Mouse (Mus musculus) thymus, postnatal 10 days (tissue): ENCODE data around the gene Zdhhc19.

ENCODE experiments used
- DNase-seq, 2 experiments: peaks; one replicate each; pipeline ENCODE4 v3.0.0; 2021; ENCODE audit warnings: low spot score in 2 of 2

Zdhhc19 gene

DNA sequence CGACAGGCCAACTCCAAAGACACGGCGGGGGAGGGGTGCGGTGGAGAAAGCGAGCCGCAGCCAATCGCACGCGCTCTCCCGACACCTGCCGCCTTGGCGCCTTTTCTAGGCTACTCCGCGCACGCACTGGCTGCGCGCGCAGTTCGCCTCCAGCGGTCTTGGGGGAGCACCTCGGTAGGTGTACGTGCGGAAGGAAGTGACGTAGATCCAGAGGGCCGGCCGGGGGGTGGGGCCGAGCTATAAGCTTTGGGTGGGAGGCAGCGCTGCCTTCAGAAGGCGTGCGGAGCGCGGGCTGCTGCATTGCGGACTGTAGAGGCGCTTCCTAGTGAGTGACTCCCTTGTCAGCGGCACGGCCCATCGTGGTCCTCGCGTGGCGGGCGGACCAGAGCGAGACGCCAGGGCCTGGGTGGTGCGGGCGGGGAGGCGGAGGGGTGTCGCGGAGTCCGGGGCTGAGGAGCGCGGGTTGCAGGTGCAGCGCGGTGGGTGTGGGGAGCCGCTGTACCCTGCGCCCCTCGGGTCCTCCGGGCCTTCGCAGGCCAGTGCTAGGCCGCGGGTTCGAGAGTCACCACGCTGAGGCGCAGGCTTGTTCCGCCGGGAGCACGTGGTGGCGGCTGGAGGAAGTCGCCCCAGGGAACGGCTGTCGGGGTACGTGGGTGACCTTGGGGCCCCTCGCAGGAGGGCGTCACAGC, 112.8 kb downstream of the Zdhhc19 start, which contains the start of gene Tfrc:
Tfrc (plus strand) TSS at position 209 of the 689 bp plus-strand sequence.
- peak; percentile 98 to 99 for DNase-seq

DNA sequence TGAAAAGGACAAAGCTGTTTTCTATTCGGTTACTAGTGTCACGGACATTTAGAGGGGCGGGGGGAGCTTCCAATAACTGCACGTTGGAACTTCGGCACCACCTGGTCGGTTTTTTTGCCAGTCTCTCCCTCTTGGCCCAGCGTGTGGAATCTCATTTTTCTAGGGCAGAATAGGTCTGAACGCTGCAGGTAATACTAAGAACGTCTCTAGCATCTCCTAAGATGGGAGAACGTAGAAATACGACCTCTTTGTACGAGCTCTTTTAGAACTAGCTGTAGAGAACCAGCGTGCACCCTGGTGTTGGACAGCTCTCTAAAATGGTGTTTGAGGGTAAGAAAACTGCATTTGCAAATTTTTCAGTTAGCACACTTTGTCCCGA, 113.3 kb downstream of the Zdhhc19 start:
- DNase-seq: no peak

DNA sequence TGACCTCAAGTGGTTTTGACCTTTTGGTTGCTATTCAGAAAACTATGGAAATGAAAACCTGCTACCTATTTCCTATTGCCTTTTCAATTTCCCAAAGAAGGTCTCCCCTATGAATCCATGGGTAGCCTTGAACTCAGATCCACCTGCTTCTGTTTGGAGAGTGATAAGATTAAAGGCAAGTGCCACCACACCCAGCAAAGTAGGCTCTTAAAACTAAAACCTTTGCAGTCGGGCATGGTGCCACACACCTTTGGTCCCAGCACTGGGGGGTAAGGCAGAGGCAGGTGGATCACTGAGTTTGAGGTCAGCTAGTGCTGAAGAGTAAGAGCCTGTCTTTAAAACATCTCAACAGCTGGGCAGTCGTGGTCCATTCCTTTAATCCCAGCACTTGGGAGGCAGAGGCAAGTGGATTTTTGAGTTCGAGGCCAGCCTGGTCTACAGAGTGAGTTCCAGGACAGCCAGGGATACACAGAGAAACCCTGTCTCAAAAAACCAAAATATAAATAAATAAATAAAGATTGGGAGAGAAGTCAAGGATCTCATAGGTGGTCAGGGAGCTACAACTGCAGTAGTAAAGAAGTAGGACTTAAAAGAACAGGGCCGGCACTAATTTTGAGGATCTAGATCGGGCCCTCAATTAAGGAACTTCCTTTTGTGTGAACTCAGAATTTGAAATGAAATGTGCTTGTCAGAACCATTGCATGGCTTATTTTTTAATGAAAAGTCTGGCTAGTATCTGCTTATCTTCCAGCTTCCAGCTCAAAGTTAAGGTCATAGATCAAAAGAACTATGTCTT, 114.6 kb downstream of the Zdhhc19 start:
- no peak for DNase-seq
